Mouse (Mus musculus) left cerebral cortex, adult 9 months (tissue): ENCODE measurements around the gene Vmn1r230.

ENCODE experiments used
- DNase-seq, 2 experiments: peaks; one replicate each; pipeline ENCODE4 v3.0.0; 2022; ENCODE audit warnings: low spot score in 2 of 2

Vmn1r230 gene

GRCm38 (mm10) chr17:20840144-20840543, at the start of gene Vmn1r230:
Vmn1r230 (plus strand) TSS chr17:20840444.
- DNase-seq, result no peak

- DNase-seq, result no peak
These were observed 29.0 kb upstream of the Vmn1r230 start, which contains the start of gene Vmn1r229 for GRCm38 (mm10) chr17:20811255-20811654. Vmn1r229 (plus strand) TSS chr17:20811555.
